Mouse (Mus musculus): ENCODE measurements around the gene Spindoc.

- TF ChIP-seq POLR2A (IDR thresholded peaks at IDR 0.05; ENCODE audit: extremely low read depth, insufficient read depth, low read length) (no peak), CTCF (IDR thresholded peaks at IDR 0.05; ENCODE audit: extremely low read depth, insufficient read depth, low read length) (peak; percentile 30)
These were observed 35.4 kb upstream of the Spindoc start for GRCm38 (mm10) chr19:7417911-7418849.
